Mouse (Mus musculus): Measurements from ENCODE around the gene Tmem259. TPM values are rescaled to one million over a fixed set of nuclear protein-coding genes. Genes with fewer than 3 reads are reported as not detected.
A peak's percentile ranks its signal among the peaks of the same experiment; 100 is the strongest.

Gene Tmem259
- polyA plus RNA-seq, 2 experiments, result 5.9 to 59.7 TPM

- DNase-seq (ENCODE audit: low read depth in 3 of 3, low spot score in 3 of 3) (no peak), ATAC-seq (ENCODE audit: insufficient read depth) (no peak)
- no peak overlapping the region for H3K27ac ChIP-seq
- whole genome bisulfite sequencing (ENCODE audit: insufficient replicate concordance), result 42% methylated on average over 4 of the region's 4 CpGs
- TF ChIP-seq EP300 (IDR thresholded peaks at IDR 0.05; ENCODE audit: low read depth) (no peak), CTCF (IDR thresholded peaks at IDR 0.05; ENCODE audit: low read depth) (no peak)
- no peak overlapping the region for H3K4me2 ChIP-seq (ENCODE audit: low read depth)
- H3K27me3 ChIP-seq (ENCODE audit: control insufficient read depth, insufficient read depth, low read length), result no peaks in the 10 kb centered on the region
- H3K4me1 ChIP-seq (replicated peaks; ENCODE audit: control insufficient read depth in 2 of 2, insufficient read depth in 2 of 2, low read length in 1 of 2), result peaks cover 0 to 7% of the 10 kb centered on the region in 2 experiments; a peak in 2 of 4 replicates
- H3K9me3 ChIP-seq (ENCODE audit: control insufficient read depth, low read length), result no peaks in the 10 kb centered on the region
- no peak overlapping the region for H3K9ac ChIP-seq (replicated peaks)
- no peaks in the 10 kb centered on the region for H3K36me3 ChIP-seq (replicated peaks; ENCODE audit: control insufficient read depth, insufficient read depth, low read depth)
- H3K4me3 ChIP-seq (ENCODE audit: insufficient read depth in 1 of 2, low read depth in 2 of 2, low read length in 2 of 2), result no peak overlapping the region
Observed at GRCm38 (mm10) chr10:79956643-79957154, 27.4 kb downstream of the Tmem259 start.

GRCm38 (mm10) chr10:79955691-79956090, 28.4 kb downstream of the Tmem259 start:
- Histone ChIP-seq H3K4me1 (replicated peaks; ENCODE audit: control insufficient read depth in 2 of 2, insufficient read depth in 2 of 2, low read length in 1 of 2) (peaks cover 0 to 2% of the 10 kb centered on the region in 2 experiments; a peak in 1 of 4 replicates), H3K4me3 (ENCODE audit: insufficient read depth in 1 of 2, low read depth in 2 of 2, low read length in 2 of 2) (no peak overlapping the region), H3K27me3 (ENCODE audit: control insufficient read depth, insufficient read depth, low read length) (no peaks in the 10 kb centered on the region), H3K36me3 (replicated peaks; ENCODE audit: control insufficient read depth, insufficient read depth, low read depth) (no peaks in the 10 kb centered on the region), H3K4me2 (ENCODE audit: low read depth) (no peak overlapping the region), H3K27ac (no peak overlapping the region), H3K9me3 (ENCODE audit: control insufficient read depth, low read length) (no peaks in the 10 kb centered on the region), H3K9ac (replicated peaks) (no peak overlapping the region)
- ATAC-seq (ENCODE audit: insufficient read depth), result no peak
- no peak for DNase-seq (ENCODE audit: low read depth in 3 of 3, low spot score in 3 of 3)
- 72% methylated on average over 9 of the region's 9 CpGs for WGBS (ENCODE audit: insufficient replicate concordance)
- TF ChIP-seq CTCF (IDR thresholded peaks at IDR 0.05; ENCODE audit: low read depth), result no peak
- no peak for TF ChIP-seq EP300 (IDR thresholded peaks at IDR 0.05; ENCODE audit: low read depth)

- Histone ChIP-seq H3K27me3 (ENCODE audit: control insufficient read depth, insufficient read depth, low read length) (no peaks in the 10 kb centered on the region), H3K36me3 (replicated peaks; ENCODE audit: control insufficient read depth, insufficient read depth, low read depth) (no peaks in the 10 kb centered on the region), H3K27ac (no peak overlapping the region), H3K9ac (replicated peaks) (no peak overlapping the region), H3K4me2 (ENCODE audit: low read depth) (no peak overlapping the region), H3K4me1 (replicated peaks; ENCODE audit: control insufficient read depth in 2 of 2, insufficient read depth in 2 of 2, low read length in 1 of 2) (peaks cover 0 to 4% of the 10 kb centered on the region in 2 experiments; a peak in 1 of 4 replicates), H3K4me3 (ENCODE audit: insufficient read depth in 1 of 2, low read depth in 2 of 2, low read length in 2 of 2) (no peak overlapping the region), H3K9me3 (ENCODE audit: control insufficient read depth, low read length) (no peaks in the 10 kb centered on the region)
- no peak for TF ChIP-seq EP300 (IDR thresholded peaks at IDR 0.05; ENCODE audit: low read depth)
- peak; percentile 85 for TF ChIP-seq CTCF (IDR thresholded peaks at IDR 0.05; ENCODE audit: low read depth)
- WGBS (ENCODE audit: insufficient replicate concordance), result 71% methylated on average over 6 of the region's 6 CpGs
- no peak for DNase-seq (ENCODE audit: low read depth in 3 of 3, low spot score in 3 of 3)
- no peak for ATAC-seq (ENCODE audit: insufficient read depth)
Observed at GRCm38 (mm10) chr10:79953946-79954345, 30.2 kb downstream of the Tmem259 start.

GRCm38 (mm10) chr10:79950661-79951060, 33.5 kb downstream of the Tmem259 start:
- H3K4me3 ChIP-seq (ENCODE audit: insufficient read depth in 1 of 2, low read depth in 2 of 2, low read length in 2 of 2), result no peak overlapping the region
- no peak overlapping the region for H3K4me2 ChIP-seq (ENCODE audit: low read depth)
- 83% methylated on average over 18 of the region's 18 CpGs for WGBS (ENCODE audit: insufficient replicate concordance)
- H3K9me3 ChIP-seq (ENCODE audit: control insufficient read depth, low read length), result no peaks in the 10 kb centered on the region
- H3K9ac ChIP-seq (replicated peaks), result no peak overlapping the region
- no peak overlapping the region for H3K27ac ChIP-seq
- no peak for DNase-seq (ENCODE audit: low read depth in 3 of 3, low spot score in 3 of 3)
- ATAC-seq (ENCODE audit: insufficient read depth), result no peak
- no peaks in the 10 kb centered on the region for H3K27me3 ChIP-seq (ENCODE audit: control insufficient read depth, insufficient read depth, low read length)
- no peaks in the 10 kb centered on the region for H3K36me3 ChIP-seq (replicated peaks; ENCODE audit: control insufficient read depth, insufficient read depth, low read depth)
- TF ChIP-seq CTCF (IDR thresholded peaks at IDR 0.05; ENCODE audit: low read depth), result no peak
- TF ChIP-seq EP300 (IDR thresholded peaks at IDR 0.05; ENCODE audit: low read depth), result no peak
- peaks cover 14 to 17% of the 10 kb centered on the region in 2 experiments for H3K4me1 ChIP-seq (replicated peaks; ENCODE audit: control insufficient read depth in 2 of 2, insufficient read depth in 2 of 2, low read length in 1 of 2)

- DNase-seq (ENCODE audit: low read depth in 3 of 3, low spot score in 3 of 3), result no peak
- Histone ChIP-seq H3K36me3 (replicated peaks; ENCODE audit: control insufficient read depth, insufficient read depth, low read depth) (no peaks in the 10 kb centered on the region), H3K9ac (replicated peaks) (no peak overlapping the region), H3K4me2 (ENCODE audit: low read depth) (no peak overlapping the region), H3K27ac (no peak overlapping the region), H3K9me3 (ENCODE audit: control insufficient read depth, low read length) (no peaks in the 10 kb centered on the region), H3K4me3 (ENCODE audit: insufficient read depth in 1 of 2, low read depth in 2 of 2, low read length in 2 of 2) (no peak overlapping the region), H3K27me3 (ENCODE audit: control insufficient read depth, insufficient read depth, low read length) (no peaks in the 10 kb centered on the region), H3K4me1 (replicated peaks; ENCODE audit: control insufficient read depth in 2 of 2, insufficient read depth in 2 of 2, low read length in 1 of 2) (peaks cover 19 to 23% of the 10 kb centered on the region in 2 experiments)
- TF ChIP-seq CTCF (IDR thresholded peaks at IDR 0.05; ENCODE audit: low read depth), result no peak
- WGBS (ENCODE audit: insufficient replicate concordance), result 73% methylated on average over 4 of the region's 4 CpGs
- no peak for ATAC-seq (ENCODE audit: insufficient read depth)
Observed at GRCm38 (mm10) chr10:79949873-79950272, 34.3 kb downstream of the Tmem259 start.
